Mouse (Mus musculus) kidney, postnatal 0 days (tissue): ENCODE measurements around the gene Kat8. TPM values are rescaled to one million over a fixed set of nuclear protein-coding genes. Genes with fewer than 3 reads are reported as not detected.
A peak's percentile ranks its signal among the peaks of the same experiment; 100 is the strongest.

Experiments used
- ATAC-seq: fragments of 200-750 bp; cut with Nextera tagmentation; replicated peaks from 2 replicates; pipeline ENCODE4 v1.8.0; 2017; ENCODE audit warnings: low read depth, moderate number of reproducible peaks, moderate TSS enrichment, moderate library complexity; ENCODE audit not compliant: low FRiP score
- DNase-seq: peaks from one replicate; pipeline ENCODE4 v3.0.0-alpha.2; 2016; ENCODE audit warnings: low spot score
- H3K27ac ChIP-seq: fragments of 300-500 bp; sonication (generic); 2 replicates; pipeline ENCODE4 v1.5.1; 2014; ENCODE audit warnings: mild to moderate bottlenecking
- H3K27me3 ChIP-seq: fragments of 300-500 bp; sonication (generic); 2 replicates; pipeline ENCODE4 v1.6.1; 2014; ENCODE audit warnings: low read length, mixed read lengths; ENCODE audit not compliant: insufficient read depth
- H3K36me3 ChIP-seq: fragments of 300-500 bp; sonication (generic); 2 replicates; pipeline ENCODE4 v1.6.1; 2014; ENCODE audit warnings: low read length, mixed read lengths; ENCODE audit not compliant: insufficient read depth
- H3K4me1 ChIP-seq: fragments of 300-500 bp; sonication (generic); replicated peaks from 2 replicates; pipeline ENCODE4 v1.6.1; 2014; ENCODE audit warnings: antibody characterized with exemption, low read length, mixed read lengths; ENCODE audit not compliant: insufficient read depth
- H3K4me2 ChIP-seq: fragments of 300-500 bp; sonication (generic); 2 replicates; pipeline ENCODE4 v1.6.1; 2014; ENCODE audit warnings: mild to moderate bottlenecking, low read length, moderate library complexity, mixed read lengths
- H3K4me3 ChIP-seq: fragments of 300-500 bp; sonication (generic); replicated peaks from 2 replicates; pipeline ENCODE4 v1.5.1; 2014; ENCODE audit warnings: low read depth, low read length
- H3K9ac ChIP-seq: fragments of 300-500 bp; sonication (generic); 2 replicates; pipeline ENCODE4 v1.6.1; 2014; ENCODE audit warnings: low read depth, low read length
- H3K9me3 ChIP-seq: fragments of 300-500 bp; sonication (generic); replicated peaks from 2 replicates; pipeline ENCODE4 v1.6.1; 2016; ENCODE audit warnings: low read length, inconsistent platforms, mixed read lengths
- CTCF ChIP-seq: IDR thresholded peaks from 2 replicates; pipeline ENCODE4 v1.5.1; 2016; ENCODE audit warnings: antibody characterized with exemption, low read depth, mild to moderate bottlenecking, moderate library complexity
- WGBS: fragments of 180-500 bp; shearing (Covaris S2); extraction: QIAGEN DNeasy Blood & Tissue Kit; methylation state at CpG from one replicate; pipeline ENCODE4 v1.1.7; 2014; 5-methylcytosine and 5-hydroxymethylcytosine counted together
- polyA plus RNA-seq: library from polyadenylated mRNA; unstranded; fragments of >200 nt; fragmentation: Nextera tagmentation; extraction: Ambion mirVana; gene quantifications from 2 replicates; pipeline ENCODE4 v1.2.1, GENCODE M21; 2015

The Kat8 gene
- polyA plus RNA-seq, 1 experiment from 2014 or later, result 32.2 TPM

GRCm38 (mm10) chr7:127896384-127896783, 15.9 kb upstream of the Kat8 start:
- TF ChIP-seq CTCF, result peak; percentile 73

GRCm38 (mm10) chr7:127897542-127897941, 14.8 kb upstream of the Kat8 start:
- no peak for ATAC-seq
- peaks cover 7% of the 10 kb centered on the region for H3K36me3 ChIP-seq
- 89% methylated on average over 7 of the region's 7 CpGs for WGBS
- TF ChIP-seq CTCF, result no peak
- H3K4me1 ChIP-seq, result peaks cover 11% of the 10 kb centered on the region; the same call in 1 of the 2 replicates
- no peak for DNase-seq
- H3K27me3 ChIP-seq, result no peaks in the 10 kb centered on the region
- no peak overlapping the region for H3K27ac ChIP-seq
- H3K4me2 ChIP-seq, result no peak overlapping the region
- H3K4me3 ChIP-seq, result no peak overlapping the region
- H3K9me3 ChIP-seq, result no peaks in the 10 kb centered on the region
- no peak overlapping the region for H3K9ac ChIP-seq

More at GRCm38 (mm10) chr7:127896384-127896783, 15.9 kb upstream of the Kat8 start:
- Histone ChIP-seq H3K27me3 (no peaks in the 10 kb centered on the region), H3K4me3 (no peak overlapping the region), H3K9me3 (no peaks in the 10 kb centered on the region), H3K27ac (no peak overlapping the region), H3K4me1 (peaks cover 11% of the 10 kb centered on the region; the same call in 1 of the 2 replicates), H3K36me3 (peaks cover 8% of the 10 kb centered on the region), H3K9ac (no peak overlapping the region), H3K4me2 (no peak overlapping the region)
- peak; percentile 52 for DNase-seq
- ATAC-seq, result no peak
- 67% methylated on average over 13 of the region's 13 CpGs for WGBS

- no peaks in the 10 kb centered on the region for H3K36me3 ChIP-seq
- H3K27ac ChIP-seq, result no peak overlapping the region
- no peaks in the 10 kb centered on the region for H3K9me3 ChIP-seq
- H3K4me2 ChIP-seq, result no peak overlapping the region
- DNase-seq (no peak), ATAC-seq (no peak)
- no peak for TF ChIP-seq CTCF
- peaks cover 11% of the 10 kb centered on the region; the same call in 1 of the 2 replicates for H3K4me1 ChIP-seq
- no peaks in the 10 kb centered on the region for H3K27me3 ChIP-seq
- 39% methylated on average over 10 of the region's 10 CpGs for WGBS
- no peak overlapping the region for H3K4me3 ChIP-seq
- no peak overlapping the region for H3K9ac ChIP-seq
Observed at GRCm38 (mm10) chr7:127898179-127898956, 13.9 kb upstream of the Kat8 start.

GRCm38 (mm10) chr7:127899997-127900396, 12.3 kb upstream of the Kat8 start:
- 0 out of 2 replicates have a peak, but pooled peaks cover 7% of the 10 kb centered on the region for H3K4me1 ChIP-seq
- no peak overlapping the region for H3K4me3 ChIP-seq
- TF ChIP-seq CTCF, result no peak
- no peaks in the 10 kb centered on the region for H3K27me3 ChIP-seq
- no peaks in the 10 kb centered on the region for H3K36me3 ChIP-seq
- no peak overlapping the region for H3K27ac ChIP-seq
- no peaks in the 10 kb centered on the region for H3K9me3 ChIP-seq
- ATAC-seq, result no peak
- H3K9ac ChIP-seq, result no peak overlapping the region
- no peak for DNase-seq
- 39% methylated on average over 7 of the region's 7 CpGs for WGBS
- H3K4me2 ChIP-seq, result no peak overlapping the region

- WGBS, result 81% methylated on average over 2 of the region's 2 CpGs
- Histone ChIP-seq H3K4me3 (no peak overlapping the region), H3K9me3 (no peaks in the 10 kb centered on the region), H3K27ac (no peak overlapping the region), H3K4me1 (0 out of 2 replicates have a peak, but pooled peaks cover 4% of the 10 kb centered on the region), H3K36me3 (peaks cover 8% of the 10 kb centered on the region; the same call in 1 of the 2 replicates), H3K27me3 (no peaks in the 10 kb centered on the region), H3K9ac (no peak overlapping the region), H3K4me2 (no peak overlapping the region)
- no peak for TF ChIP-seq CTCF
- no peak for DNase-seq
- no peak for ATAC-seq
Observed at GRCm38 (mm10) chr7:127901772-127902171, 10.5 kb upstream of the Kat8 start.

- Histone ChIP-seq H3K4me2 (peak within 1 kb of the TSS; percentile 88), H3K27ac (peak within 1 kb of the TSS; percentile 82), H3K36me3 (peaks cover 24% of the 10 kb centered on the region), H3K9ac (peak within 1 kb of the TSS; percentile 91), H3K4me1 (0 out of 2 replicates have a peak, but pooled peaks cover 4% of the 10 kb centered on the region), H3K27me3 (no peaks in the 10 kb centered on the region), H3K4me3 (peak within 1 kb of the TSS; percentile 85), H3K9me3 (no peaks in the 10 kb centered on the region)
- 0 out of 2 replicates have a peak, but pooled peaks have one; percentile 9 for TF ChIP-seq CTCF
- DNase-seq (peak; percentile 94), ATAC-seq (peak; percentile 90)
- 5% methylated on average over 38 of the region's 38 CpGs for WGBS
Observed at GRCm38 (mm10) chr7:127903971-127904796, 8.1 kb upstream of the Kat8 start, which contains the start of gene Bckdk. Bckdk (plus strand) TSS chr7:127904082.
